Mouse (Mus musculus): Measurements from ENCODE around the gene Zfp541. TPM values are rescaled to one million over a fixed set of nuclear protein-coding genes. Genes with fewer than 3 reads are reported as not detected.

Gene Zfp541
- polyA plus RNA-seq, 1 experiment: 0.40 TPM

DNA sequence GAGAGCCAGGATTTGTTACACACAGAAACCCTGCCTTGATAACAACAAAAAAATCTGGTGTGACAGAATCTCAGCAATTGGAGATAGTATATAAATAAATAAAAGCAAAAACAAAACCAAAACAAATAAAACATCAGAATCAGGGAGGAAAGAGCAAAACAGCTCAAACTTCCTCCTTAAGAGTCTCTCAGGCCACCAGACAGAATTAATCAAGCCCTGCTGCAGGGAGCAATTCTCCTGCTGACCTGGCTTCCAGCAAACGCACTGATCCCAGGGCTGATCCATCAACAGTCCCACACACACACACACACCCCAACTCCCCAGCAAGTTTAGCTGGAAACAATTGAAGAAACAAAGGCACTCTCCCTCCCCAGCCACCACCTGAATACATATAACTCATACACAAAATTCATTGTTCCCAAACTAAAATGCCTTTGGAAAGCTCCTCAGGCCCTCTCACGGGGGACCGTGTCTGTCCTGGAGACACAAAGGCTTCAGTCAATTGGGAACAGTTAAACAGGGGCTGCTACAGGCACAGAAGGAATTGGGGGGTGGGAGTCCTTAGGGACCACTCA, 17.7 kb upstream of the Zfp541 start:
- no peak for DNase-seq (ENCODE audit: extremely low spot score in 1 of 2, low spot score in 1 of 2)

DNA sequence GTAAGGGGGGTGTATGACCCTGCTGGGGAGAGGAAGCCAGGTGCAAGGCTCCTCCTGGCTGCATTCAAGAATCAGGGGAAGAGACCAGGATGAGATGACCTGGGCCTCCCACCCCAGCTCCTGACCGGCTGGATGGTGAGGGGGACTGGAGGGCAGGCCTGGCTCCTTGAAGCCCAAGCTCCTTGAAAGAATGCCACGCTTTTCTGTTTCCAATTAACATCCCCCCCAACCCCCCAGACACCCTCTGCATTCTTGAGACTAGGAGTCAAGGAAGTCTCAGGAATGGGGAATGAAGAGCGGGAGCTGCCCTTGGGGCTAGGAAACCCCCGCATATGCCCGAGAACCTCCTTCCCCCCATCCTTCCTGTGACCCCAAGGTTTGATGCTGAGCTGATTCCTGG, 17.1 kb upstream of the Zfp541 start:
- no peak for DNase-seq (ENCODE audit: extremely low spot score in 1 of 2, low spot score in 1 of 2)

DNA sequence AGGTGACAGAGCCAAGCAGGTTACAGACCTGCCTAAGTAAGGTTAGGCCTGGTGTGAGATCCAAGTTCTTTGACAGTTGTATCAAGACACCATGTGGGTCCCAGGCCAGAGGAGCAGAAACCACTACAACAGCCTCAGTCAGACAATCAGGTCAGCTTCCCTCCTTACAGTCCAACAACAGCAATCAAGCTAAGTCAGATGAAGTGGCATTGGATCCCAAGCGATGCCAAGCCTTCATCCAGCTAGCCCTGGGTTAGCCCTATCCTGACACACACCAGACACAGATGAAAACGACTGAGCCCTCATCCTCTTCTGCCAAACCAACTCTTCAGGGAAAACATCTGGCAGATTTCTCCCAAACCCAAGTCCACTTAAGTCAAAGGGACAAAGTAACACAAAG, 16.1 kb upstream of the Zfp541 start:
- no peak for DNase-seq (ENCODE audit: extremely low spot score in 1 of 2, low spot score in 1 of 2)

DNA sequence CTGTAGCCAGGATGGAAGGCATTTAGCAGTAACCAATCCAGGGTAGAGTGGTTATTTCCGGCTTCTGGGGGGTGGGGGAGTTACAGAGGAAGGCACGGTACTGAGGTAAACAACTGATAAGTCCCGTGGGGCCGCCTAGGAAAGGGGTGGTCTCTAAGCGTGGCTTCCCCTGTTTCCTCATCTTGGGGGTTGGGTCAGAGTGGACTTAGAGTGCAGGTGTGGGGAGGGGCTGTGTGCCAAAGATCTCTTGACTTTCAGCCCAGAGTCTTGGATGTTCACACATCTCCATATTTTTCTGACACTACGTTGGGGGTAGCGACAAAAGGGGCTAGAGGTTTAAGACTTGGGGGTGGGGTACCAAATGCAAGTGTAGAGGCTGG, 15.5 kb upstream of the Zfp541 start:
- peak in 1 of 2 experiments; percentile 27 for DNase-seq (ENCODE audit: extremely low spot score in 1 of 2, low spot score in 1 of 2)

DNA sequence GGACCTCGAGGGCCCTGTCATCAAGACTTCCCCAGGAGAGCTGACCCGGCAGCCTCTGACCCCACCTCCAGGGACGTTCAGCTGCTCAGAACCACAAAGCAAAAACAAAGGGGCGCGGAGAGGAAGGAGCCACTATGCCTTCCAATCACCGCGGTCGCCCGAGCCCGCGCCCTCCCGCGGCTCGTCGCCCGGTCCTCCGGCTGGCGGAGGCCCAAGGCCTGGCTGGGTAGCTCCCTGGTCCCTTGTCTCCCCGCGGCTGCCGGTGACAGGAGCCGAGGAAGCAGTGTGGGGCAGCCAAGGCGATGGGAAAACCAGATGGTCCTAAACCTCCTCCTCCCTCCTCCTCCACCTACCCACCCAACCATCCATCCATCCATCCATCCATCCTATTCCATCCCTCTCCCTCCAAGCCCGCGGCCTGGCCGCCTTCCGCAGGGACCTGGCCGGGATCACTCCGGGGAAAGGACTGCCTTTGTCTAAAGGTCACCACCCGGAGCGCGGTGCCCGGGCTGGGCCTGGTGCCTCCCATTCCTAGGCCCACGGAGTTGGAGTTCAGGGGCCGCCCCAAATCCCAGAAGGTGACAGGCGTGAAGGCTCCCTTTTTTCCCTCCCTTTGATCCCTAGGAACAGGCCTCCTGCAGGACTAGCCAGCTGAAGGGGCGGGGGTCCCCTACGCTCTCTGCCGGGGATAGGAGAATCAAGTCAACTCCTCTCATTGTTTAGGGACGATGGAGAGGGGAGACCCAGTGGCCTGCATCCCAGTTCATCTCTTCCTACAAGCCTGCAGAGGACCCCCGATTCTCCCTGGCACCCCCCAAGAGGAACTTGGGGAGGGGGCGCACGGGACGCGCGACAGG, 14.9 kb upstream of the Zfp541 start:
- DNase-seq (ENCODE audit: extremely low spot score in 1 of 2, low spot score in 1 of 2): peak in 1 of 2 experiments; percentile 74

DNA sequence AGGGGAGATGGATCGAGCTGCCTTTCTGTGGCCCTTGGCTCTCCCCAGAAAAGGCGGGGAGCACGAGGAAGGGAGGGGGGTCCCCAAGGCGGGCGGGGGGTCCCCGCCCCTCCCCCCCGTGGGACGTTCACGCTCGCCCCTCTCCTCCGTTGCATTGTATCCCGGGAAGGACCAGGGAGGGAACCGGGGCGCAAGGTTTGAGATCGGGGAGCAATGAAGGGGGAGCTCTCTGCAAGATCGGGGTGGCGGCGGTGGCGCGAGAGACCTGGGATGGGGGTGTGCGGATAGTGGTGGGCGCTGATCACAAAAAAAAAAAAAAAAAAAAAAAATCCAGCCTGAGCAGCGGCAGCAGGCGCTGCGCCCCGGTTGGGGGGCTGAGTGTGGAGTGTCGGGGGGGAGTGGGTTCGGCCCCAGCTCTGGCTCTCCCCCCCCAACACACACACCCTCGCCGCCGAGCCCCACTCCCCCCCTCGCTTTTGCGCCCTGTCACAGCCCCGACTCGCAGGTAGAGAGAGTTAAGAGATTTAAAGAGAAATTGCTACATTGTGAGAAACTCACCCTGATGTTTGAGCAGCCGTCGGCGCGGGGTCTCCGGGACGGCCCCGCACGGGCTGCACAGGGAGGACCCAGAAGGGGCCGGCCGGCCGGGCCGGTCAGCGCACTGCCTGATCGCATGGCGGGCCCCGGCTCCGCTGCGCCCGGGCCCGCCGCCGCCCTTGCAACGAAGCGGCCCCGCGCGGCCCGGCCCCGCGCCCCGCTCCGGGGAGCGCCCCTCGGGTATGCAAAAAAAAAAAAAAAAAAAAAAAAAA, 14.1 kb upstream of the Zfp541 start, which contains the start of gene Bicra:
TSS of gene Bicra (minus strand) at position 584 of the 809 bp plus-strand sequence.
- DNase-seq (ENCODE audit: extremely low spot score in 1 of 2, low spot score in 1 of 2): peak in 1 of 2 experiments; percentile 77

DNA sequence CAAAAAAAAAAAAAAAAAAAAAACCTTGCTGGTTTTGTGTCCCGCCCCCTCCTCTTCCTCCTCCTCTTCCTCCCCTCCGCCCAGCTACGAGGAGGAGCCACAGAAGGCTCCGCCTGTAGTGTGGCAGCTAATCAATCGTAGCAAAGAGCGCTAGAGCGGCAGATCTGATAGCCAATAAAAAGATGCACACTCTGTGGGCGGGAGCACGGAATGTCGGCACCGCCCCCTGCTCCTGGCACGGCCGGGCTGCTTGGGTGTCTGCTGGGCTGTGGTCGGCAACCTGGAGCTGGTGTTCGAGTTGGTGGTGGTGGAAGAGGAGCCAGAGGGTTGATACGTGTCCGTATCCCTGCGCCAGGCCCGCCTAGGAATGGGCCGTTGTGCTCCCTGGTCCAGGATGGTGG, 13.4 kb upstream of the Zfp541 start:
- peak; percentile 97 to 99 for DNase-seq (ENCODE audit: extremely low spot score in 1 of 2, low spot score in 1 of 2)

DNA sequence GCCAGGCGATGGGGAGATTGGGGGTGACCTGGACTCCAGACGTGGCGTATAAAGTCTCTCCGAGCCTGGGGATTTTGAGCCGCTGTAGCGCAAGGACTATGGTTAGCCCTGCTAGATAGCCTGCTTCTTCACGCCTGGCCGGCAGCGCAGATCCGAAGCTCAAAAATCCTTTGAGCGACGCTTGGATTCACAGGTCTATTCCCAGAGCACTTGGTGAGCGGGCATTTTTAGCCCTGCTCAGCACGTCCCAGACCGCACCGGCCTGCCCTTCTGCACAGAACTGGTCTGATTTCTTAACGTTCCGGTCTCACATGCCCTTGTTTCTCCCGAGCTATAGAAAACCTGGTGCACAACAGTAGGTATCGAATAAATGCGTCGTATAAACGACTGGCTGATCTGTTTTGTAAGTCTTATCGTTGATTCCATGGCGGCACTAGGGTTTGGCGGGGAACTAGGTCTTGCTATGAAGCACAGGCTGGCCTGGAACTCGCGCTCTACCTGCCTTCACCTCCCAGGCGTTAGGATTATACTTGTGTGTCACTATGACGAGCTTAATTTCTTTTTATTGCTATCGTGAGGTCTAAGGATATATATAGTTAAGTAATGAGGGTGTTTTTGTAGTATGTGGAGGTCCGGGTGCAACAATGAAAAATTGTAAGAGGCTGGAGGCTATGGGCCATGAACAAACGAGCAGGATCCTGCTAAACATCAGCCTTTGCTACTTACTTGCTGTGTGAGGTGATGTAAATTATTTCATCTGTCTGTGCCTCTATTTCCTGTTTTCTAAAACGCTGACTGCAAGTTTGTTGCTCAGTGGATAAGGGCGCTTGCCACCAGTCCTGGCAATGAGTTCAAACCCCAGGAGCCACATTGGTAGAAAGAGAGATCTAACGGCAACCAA, 12.7 kb upstream of the Zfp541 start:
- no peak for DNase-seq (ENCODE audit: extremely low spot score in 1 of 2, low spot score in 1 of 2)

DNA sequence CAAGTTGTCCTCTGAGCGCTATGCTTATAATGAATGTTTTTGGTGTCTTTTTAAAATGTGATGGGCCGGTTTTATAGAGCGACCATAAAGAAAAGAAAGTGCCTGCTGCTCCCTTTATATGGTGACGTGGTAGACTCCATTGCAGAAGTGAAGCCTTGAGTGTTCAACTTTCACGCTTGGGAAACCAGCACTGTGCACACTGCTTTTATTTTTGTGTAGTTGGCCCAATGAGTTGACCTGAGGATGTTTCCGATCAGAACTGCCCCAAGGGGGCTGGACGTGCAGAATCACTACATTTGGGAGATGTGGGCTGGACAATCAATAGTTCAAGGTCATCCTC, 12.1 kb upstream of the Zfp541 start:
- no peak for DNase-seq (ENCODE audit: extremely low spot score in 1 of 2, low spot score in 1 of 2)

DNA sequence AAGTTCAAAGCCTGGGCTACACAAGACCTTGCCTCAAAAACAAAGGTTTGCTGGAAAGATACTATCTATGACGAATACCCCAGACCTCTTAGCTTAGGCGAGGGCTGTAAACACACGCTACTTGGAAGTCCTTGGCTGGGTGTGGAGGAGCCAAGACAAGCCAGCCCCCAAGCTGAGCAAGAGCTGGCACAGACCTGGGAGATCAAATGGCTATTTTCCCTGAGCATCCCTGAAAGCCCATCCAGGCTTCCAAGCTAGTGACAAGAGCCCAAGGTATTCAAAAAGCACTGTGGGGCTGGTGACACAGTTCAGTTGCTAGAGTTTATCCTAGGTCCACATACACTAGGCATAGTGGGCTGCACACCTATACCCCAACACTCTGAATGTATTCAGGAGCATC, 11.0 kb upstream of the Zfp541 start:
- DNase-seq (ENCODE audit: extremely low spot score in 1 of 2, low spot score in 1 of 2): no peak

DNA sequence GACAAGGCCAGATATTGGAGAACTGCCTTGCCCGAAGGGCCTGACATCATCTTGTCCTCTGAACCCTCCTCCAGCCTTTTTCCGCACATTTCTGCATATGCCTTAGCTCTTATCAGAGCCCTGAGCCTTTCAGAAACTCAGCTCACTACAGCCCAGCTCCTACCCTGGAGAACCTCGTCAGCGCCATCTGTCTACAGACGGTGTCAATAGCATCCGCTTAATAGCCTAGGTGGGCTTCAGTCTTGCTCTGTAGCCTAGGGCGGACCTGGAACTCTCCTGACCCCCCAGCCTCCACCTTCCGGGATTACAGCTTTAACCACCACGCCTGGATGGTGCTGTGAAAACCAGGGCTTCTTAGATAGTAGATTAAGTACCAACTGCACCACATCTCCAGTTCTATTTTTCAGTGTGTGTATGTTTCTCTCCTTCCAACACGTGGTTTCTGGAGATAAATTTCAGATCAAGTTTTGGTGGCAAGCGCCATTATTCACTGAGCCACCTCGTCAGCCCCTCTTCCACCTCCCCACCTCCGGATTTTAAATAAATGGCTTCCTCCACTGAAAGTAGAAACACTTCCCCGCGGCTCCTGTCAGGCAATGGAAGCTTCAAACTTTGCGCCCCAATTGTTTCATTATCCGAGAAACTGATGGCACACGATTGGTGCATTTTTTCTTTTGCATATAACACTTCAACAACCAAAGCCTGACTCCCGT, 9.6 kb upstream of the Zfp541 start:
- peak; percentile 62 to 85 for DNase-seq (ENCODE audit: extremely low spot score in 1 of 2, low spot score in 1 of 2)

DNA sequence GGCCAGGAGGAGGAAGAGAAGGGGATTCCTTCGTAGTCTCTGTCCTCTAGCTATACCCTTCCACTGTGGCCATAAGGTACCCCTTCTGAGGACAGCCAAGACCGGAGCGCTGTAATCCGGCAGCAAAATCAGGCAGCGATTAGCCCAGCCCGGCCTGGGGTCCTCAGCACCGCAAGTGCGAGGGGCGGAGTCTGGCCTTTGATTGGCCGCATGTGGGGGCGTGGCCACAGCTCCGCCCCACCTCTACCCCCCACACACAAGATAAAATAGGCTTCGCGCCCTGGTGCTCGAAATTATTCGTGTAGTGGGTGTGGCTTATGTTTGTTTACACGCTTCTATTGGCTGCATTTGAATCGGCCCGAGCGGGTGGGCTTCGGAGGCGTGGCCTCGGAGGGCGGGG, 8.9 kb upstream of the Zfp541 start:
- DNase-seq (ENCODE audit: extremely low spot score in 1 of 2, low spot score in 1 of 2): peak; percentile 86 to 88

DNA sequence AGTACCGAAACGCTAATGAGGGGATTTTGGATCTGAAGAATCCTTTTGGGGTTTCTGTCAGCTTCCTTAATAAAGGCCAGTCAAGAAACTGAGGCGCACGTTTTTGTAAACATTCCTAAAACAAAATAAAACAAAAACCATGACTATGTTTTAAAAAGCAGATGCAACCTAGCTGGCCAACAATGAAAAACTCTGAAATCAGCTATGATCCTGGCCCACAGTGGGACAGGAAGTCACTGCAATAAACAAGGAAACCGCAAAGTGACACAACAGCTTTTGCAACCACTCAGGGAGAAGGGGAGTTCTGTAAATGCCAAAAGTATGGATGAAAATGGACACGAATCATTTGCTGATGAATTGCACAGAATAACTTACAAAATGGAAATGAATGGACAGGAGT, 8.5 kb upstream of the Zfp541 start:
- no peak for DNase-seq (ENCODE audit: extremely low spot score in 1 of 2, low spot score in 1 of 2)

DNA sequence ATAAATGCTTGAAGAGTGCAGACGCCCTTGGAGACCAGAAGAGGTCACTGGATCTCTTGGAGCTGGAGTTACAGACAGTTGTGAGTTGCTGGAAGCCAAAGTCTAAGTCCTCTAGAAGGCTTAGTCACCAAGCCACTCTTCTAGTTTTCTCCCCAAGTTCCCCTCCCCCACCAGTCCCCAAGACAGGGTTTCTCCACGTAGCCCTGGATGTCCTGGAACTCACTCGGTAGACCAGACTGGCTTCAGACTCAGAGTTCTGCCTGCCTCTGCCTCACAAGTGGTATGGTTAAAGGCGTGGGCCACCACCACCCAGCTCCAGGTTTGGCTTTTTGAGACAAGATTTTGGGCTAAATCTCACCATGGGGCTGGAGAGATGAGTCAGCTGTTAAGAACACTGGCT, 6.6 kb upstream of the Zfp541 start:
- DNase-seq (ENCODE audit: extremely low spot score in 1 of 2, low spot score in 1 of 2): no peak

DNA sequence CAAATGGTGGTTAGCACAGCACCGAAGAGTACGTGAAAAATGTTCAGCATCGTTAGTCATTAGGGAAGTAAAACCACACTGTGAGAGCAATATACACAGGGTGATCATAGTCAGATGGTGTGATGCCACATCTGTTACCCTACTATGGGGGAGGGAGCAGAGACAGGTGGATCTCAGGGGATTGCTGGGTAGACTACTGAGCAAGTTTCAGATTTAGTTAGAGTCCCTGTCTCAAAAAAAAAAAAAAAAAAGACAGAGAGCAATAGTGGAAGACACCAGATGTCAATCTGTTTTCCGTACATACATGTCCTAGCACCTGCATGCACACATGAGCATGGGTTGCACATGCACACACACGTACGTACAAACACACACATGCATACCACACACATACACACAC, 5.9 kb upstream of the Zfp541 start:
- DNase-seq (ENCODE audit: extremely low spot score in 1 of 2, low spot score in 1 of 2): no peak

DNA sequence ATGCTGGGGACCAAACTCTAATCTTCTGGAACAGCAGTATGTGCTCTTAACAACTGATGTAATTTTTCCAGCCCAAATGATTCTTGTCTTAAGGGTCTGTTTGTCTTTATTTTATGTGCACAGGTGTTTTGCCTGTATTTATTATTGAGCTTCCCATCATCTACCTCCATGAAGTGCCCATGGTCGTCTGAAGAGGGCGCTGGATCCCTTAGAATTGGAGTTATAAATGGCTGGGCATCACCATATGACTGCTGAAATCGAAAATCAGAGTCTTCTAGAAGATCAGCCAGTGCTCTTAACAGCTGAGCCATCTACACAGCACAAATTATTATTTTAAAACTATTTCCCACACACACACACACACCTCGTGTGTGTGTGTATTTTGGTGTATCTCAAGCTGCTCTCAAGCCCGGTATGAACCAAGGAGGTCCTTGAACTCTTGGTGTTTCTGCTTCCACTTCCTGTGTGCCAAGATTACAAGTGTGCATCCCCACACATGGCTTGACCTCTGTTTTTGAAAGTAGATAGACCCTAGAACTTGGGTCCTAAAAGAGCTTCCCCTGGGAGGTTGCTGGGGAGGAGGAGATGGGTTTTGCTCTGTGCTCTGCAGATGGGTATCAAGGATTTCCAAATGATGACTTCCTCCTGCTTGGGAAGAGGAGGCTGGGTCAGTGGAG, 5.0 kb upstream of the Zfp541 start:
- peak in 1 of 2 experiments; percentile 77 for DNase-seq (ENCODE audit: extremely low spot score in 1 of 2, low spot score in 1 of 2)

DNA sequence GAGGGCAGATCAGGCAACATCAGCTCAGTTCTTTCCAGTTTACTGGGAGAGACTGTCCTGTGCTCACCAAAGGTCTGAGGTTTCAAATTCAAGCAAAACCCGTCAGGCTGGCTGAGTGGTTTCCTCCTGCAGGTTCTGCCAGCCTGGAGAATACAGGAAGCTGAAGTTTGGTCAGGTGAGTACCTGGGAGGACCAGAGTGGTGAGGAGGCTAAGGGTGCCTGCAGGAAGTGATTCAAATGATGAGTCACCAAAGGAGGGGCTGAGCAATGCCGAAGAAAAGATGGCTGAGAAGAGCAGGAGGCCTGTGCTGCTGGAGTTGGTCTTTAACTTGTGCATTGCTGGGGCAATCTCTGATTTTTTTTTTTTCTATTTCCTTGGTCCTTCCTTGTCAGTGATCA, 4.5 kb upstream of the Zfp541 start:
- DNase-seq (ENCODE audit: extremely low spot score in 1 of 2, low spot score in 1 of 2): no peak

DNA sequence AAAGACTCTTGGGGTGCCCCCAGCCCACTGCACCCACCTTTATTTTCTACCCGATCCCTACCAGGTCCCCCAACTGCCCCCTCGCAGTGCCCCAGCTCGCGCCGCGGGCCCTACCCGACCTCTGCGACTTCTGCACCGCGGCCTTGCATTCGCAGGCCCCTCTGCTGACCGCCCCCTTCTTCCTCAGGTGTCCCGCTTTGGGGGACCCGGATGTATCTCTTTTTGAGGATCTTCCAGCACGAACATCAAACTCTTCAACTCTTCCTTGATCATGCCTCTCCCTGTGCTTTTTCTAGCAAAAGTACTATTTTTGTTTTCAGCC, 446 bp downstream of the Zfp541 start:
- DNase-seq (ENCODE audit: extremely low spot score in 1 of 2, low spot score in 1 of 2): no peak

DNA sequence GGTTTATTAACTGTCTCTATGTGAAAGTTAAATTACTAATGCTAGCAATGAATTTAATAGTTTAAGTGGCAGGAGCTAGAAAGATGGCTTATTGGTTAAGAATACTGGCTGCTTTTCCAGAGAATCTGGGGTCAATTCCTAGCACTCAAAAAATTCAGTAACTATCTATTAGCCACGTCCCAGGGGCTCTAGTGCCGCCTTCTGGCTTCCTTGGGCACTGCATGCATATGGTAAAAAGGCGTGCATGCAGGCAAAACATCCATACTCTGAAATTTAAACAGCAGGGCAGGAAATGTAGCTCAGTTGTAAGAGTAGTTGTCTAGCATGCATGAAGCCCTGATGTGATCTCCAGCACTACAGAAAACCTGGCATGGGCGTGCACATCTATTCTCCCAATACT, 1.9 kb downstream of the Zfp541 start:
- no peak for DNase-seq (ENCODE audit: extremely low spot score in 1 of 2, low spot score in 1 of 2)

DNA sequence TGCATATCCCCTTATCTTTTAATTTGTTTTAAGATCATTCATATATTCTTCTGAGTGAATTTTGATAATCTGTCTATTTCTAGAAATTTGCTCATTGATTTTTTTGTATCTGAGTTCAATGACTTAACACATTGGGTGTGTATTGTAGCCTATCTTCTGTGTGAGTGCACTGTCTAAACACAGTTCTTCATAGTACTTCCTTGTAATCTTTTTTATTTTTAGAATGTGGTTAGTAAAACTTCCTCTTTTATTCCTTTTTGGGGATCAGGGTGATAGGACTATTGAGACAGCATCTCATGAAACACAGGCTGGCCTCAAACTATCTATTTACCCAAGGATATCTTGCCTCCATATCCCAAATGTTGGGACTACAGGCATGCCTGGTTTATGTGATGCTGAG, 9.2 kb downstream of the Zfp541 start:
- no peak for DNase-seq (ENCODE audit: extremely low spot score in 1 of 2, low spot score in 1 of 2)

All from frontal cortex, adult 2 months (tissue).